Mouse (Mus musculus) limb, embryonic 14.5 days (tissue): ENCODE results near the gene Sap25. TPM values are rescaled to one million over a fixed set of nuclear protein-coding genes. Genes with fewer than 3 reads are reported as not detected.

Experiments used
- ATAC-seq: fragments of 200-750 bp; cut with Nextera tagmentation; 2 replicates; pipeline ENCODE4 v1.8.0; 2017; ENCODE audit warnings: low read depth, moderate number of reproducible peaks, moderate TSS enrichment; ENCODE audit not compliant: low FRiP score
- DNase-seq: peaks from one replicate; pipeline ENCODE4 v3.0.0-alpha.2; 2015; ENCODE audit warnings: low spot score
- H3K27ac ChIP-seq: fragments of 300-500 bp; sonication (generic); replicated peaks from 2 replicates; pipeline ENCODE4 v1.5.1; 2014; ENCODE audit warnings: low read depth, mild to moderate bottlenecking, low read length, moderate library complexity, mixed read lengths
- H3K27me3 ChIP-seq: fragments of 300-500 bp; sonication (generic); 2 replicates; pipeline ENCODE4 v1.6.1; 2014; ENCODE audit warnings: low read length, mixed read lengths; ENCODE audit not compliant: control insufficient read depth, insufficient read depth
- H3K36me3 ChIP-seq: fragments of 300-500 bp; sonication (generic); 2 replicates; pipeline ENCODE4 v1.6.1; 2014; ENCODE audit warnings: mild to moderate bottlenecking, low read length, moderate library complexity, mixed read lengths; ENCODE audit not compliant: control insufficient read depth, insufficient read depth
- H3K4me1 ChIP-seq: fragments of 300-500 bp; sonication (generic); 2 replicates; pipeline ENCODE4 v1.6.1; 2014; ENCODE audit warnings: antibody characterized with exemption, low read length, mixed read lengths; ENCODE audit not compliant: control insufficient read depth, insufficient read depth
- H3K4me2 ChIP-seq: fragments of 300-500 bp; sonication (generic); replicated peaks from 2 replicates; pipeline ENCODE4 v1.6.1; 2014; ENCODE audit warnings: low read depth, mild to moderate bottlenecking, low read length, moderate library complexity; ENCODE audit not compliant: severe bottlenecking
- H3K4me3 ChIP-seq: fragments of 300-500 bp; sonication (generic); replicated peaks from 2 replicates; pipeline ENCODE4 v1.5.1; 2014; ENCODE audit warnings: low read length
- H3K9ac ChIP-seq: fragments of 300-500 bp; sonication (generic); 2 replicates; pipeline ENCODE4 v1.6.1; 2014; ENCODE audit warnings: mild to moderate bottlenecking, low read depth, low read length, moderate library complexity; ENCODE audit not compliant: severe bottlenecking
- H3K9me3 ChIP-seq: fragments of 300-500 bp; sonication (generic); 2 replicates; pipeline ENCODE4 v1.6.1; 2016; ENCODE audit warnings: low read length; ENCODE audit not compliant: control insufficient read depth
- POLR2A ChIP-seq: fragments of 200-500 bp; IDR thresholded peaks from 2 replicates; pipeline ENCODE4 v1.8.0; 2012; ENCODE audit warnings: inconsistent platforms, mild to moderate bottlenecking, moderate library complexity, borderline replicate concordance; ENCODE audit not compliant: insufficient read depth, insufficient read length; ENCODE audit errors: extremely low read depth
- WGBS: fragments of 180-500 bp; shearing (Covaris S2); extraction: QIAGEN DNeasy Blood & Tissue Kit; methylation state at CpG from one replicate; pipeline ENCODE4 v1.1.7; 2014; 5-methylcytosine and 5-hydroxymethylcytosine counted together
- polyA plus RNA-seq, 2 experiments: library from polyadenylated mRNA; depleted of rRNA in 1 of 2; stranded (reverse) in 1 of 2; unstranded in 1 of 2; fragments of >200 nt; fragmentation: Nextera tagmentation in 1 of 2; extraction: Ambion mirVana in 1 of 2; gene quantifications; 2 replicates each; pipeline versions ENCODE4 v1.2.1 to v1.2.3; 2012 to 2014

Gene Sap25
- polyA plus RNA-seq, 2 experiments: 5.2 to 37.1 TPM

DNA sequence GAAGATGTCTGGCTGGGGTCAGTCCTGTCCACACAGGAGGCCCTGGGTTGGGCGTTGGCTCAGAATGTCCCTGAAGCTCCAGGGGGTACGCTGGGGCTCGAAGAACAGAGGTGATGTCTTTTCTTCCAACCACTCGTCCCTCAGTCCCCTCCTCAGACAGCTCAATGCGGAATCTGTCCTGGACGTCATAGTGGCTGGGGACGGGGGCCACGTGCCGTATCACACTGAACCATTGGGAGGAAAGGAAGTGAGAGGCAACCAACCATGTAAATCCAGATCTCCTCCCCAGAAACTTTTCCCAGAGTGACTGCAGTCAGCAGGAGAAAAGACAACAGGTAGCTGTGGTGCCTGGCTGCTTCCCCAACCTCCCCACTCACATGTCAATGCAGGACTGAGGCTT lies 41.5 kb upstream of the Sap25 start:
- 61% methylated on average over 9 of the region's 9 CpGs for WGBS
- peak overlapping the region; percentile 78 for H3K4me3 ChIP-seq
- no peaks in the 10 kb centered on the region for H3K9me3 ChIP-seq
- TF ChIP-seq POLR2A: no peak
- H3K27me3 ChIP-seq: no peaks in the 10 kb centered on the region
- 0 out of 2 replicates have a peak, but pooled peaks cover 9% of the 10 kb centered on the region for H3K36me3 ChIP-seq
- H3K4me1 ChIP-seq: peaks cover 20% of the 10 kb centered on the region
- peak overlapping the region; percentile 95 for H3K4me2 ChIP-seq
- no peak overlapping the region for H3K27ac ChIP-seq
- H3K9ac ChIP-seq: peak overlapping the region; percentile 79
- ATAC-seq: no peak
- DNase-seq: no peak

DNA sequence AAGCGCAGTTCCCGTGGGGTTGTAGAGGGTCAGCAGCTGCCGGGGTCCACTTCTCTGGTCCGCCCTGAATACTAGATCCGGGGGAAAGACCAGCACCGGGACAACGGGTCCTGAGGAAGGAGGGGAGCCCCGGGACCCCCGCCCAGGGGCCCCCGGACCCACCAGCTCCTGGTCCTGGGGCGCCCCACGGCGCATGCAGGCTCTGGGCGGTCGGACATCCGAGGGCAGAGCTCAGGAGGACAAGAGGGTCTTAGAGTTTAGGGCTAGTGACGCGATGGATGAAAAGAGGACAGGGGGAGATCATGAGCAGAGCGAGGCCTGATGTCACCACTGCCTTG lies 40.9 kb upstream of the Sap25 start:
- no peaks in the 10 kb centered on the region for H3K27me3 ChIP-seq
- TF ChIP-seq POLR2A: no peak

DNA sequence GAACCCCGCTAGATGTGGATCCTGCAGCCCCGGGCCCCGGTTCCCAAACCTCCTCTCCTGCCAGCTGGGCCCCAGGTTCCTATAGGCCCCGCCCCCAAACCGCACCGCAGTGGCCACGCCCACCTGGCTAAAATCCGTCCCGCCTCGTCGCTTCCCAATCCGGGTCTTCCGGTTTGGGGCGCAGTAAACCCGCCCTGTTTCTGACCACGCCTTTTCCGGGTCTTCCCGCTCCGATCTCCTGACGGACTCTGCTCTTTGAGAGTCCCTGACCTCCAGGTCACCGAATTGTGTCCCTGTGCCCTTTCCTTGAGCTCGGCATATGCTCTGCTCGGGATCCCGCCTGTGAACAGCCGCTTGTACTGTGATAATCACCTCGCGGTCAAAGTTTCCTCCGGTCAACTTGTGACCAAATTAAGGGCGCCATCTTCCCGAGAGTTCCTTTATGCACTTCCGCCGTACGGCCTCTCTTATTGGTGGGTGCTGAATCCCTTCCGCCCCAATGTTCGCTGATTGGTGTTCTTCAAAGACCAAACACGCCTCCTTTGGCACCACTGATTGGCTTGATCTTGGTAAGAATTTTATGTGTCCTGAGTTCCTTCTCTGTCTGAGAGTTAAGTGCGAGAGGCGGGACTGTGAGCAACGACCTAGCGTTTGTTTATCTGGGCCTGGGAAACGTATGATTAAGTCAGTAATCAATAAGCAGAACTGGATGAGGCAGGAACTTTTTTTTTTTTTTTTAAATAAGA lies 40.3 kb upstream of the Sap25 start, which contains the start of gene Mospd3:
Gene Mospd3, minus strand, starts transcription at position 440 of the 746 bp plus-strand sequence.
- Histone ChIP-seq H3K9me3 (no peaks in the 10 kb centered on the region), H3K27ac (peak within 1 kb of the TSS; percentile 59), H3K4me3 (peak within 1 kb of the TSS; percentile 78), H3K27me3 (no peaks in the 10 kb centered on the region), H3K36me3 (peaks cover 16% of the 10 kb centered on the region; the same call in 1 of the 2 replicates), H3K4me1 (peaks cover 20% of the 10 kb centered on the region), H3K9ac (peak within 1 kb of the TSS; percentile 79), H3K4me2 (peak within 1 kb of the TSS; percentile 95)
- ATAC-seq (peak; percentile 95), DNase-seq (peak; percentile 100)
- under 1% methylated on average over 29 of the region's 41 CpGs for WGBS
- 0 out of 2 replicates have a peak, but pooled peaks have one; percentile 10 for TF ChIP-seq POLR2A

More for the DNA sequence above, 40.9 kb upstream of the Sap25 start:
- H3K4me3 ChIP-seq: peak overlapping the region; percentile 78
- H3K9me3 ChIP-seq: no peaks in the 10 kb centered on the region
- H3K27ac ChIP-seq: peak overlapping the region; percentile 59
- peaks cover 20% of the 10 kb centered on the region for H3K4me1 ChIP-seq
- ATAC-seq (no peak; the same call in 1 of the 2 replicates), DNase-seq (no peak)
- H3K36me3 ChIP-seq: peaks cover 13% of the 10 kb centered on the region; the same call in 1 of the 2 replicates
- WGBS: 2% methylated on average over 16 of the region's 19 CpGs
- peak overlapping the region; percentile 79 for H3K9ac ChIP-seq
- peak overlapping the region; percentile 95 for H3K4me2 ChIP-seq

GRCm38 (mm10) chr5:137601365-137601729 lies 39.8 kb upstream of the Sap25 start:
- Histone ChIP-seq H3K27me3 (no peaks in the 10 kb centered on the region), H3K27ac (peak overlapping the region; percentile 59), H3K9me3 (no peaks in the 10 kb centered on the region), H3K4me2 (peak overlapping the region; percentile 95), H3K36me3 (peaks cover 21% of the 10 kb centered on the region), H3K9ac (peak overlapping the region; percentile 52), H3K4me1 (peaks cover 20% of the 10 kb centered on the region), H3K4me3 (peak overlapping the region; percentile 78)
- under 1% methylated on average over 22 of the region's 22 CpGs for WGBS
- DNase-seq (peak; percentile 35), ATAC-seq (no peak; the same call in 1 of the 2 replicates)
- no peak for TF ChIP-seq POLR2A

GRCm38 (mm10) chr5:137607860-137608653 lies 33.1 kb upstream of the Sap25 start:
- WGBS: 24% methylated on average over 23 of the region's 26 CpGs
- Histone ChIP-seq H3K36me3 (peaks cover 27% of the 10 kb centered on the region), H3K9ac (peak overlapping the region; percentile 44), H3K4me3 (peak overlapping the region; percentile 24), H3K27ac (no peak overlapping the region), H3K27me3 (no peaks in the 10 kb centered on the region), H3K4me1 (peaks cover 52% of the 10 kb centered on the region), H3K4me2 (peak overlapping the region; percentile 70), H3K9me3 (no peaks in the 10 kb centered on the region)
- no peak for TF ChIP-seq POLR2A
- no peak for DNase-seq
- no peak for ATAC-seq
